Mouse (Mus musculus) intestine, postnatal 0 days (tissue): Measurements from ENCODE around the gene Gtf3c6. TPM values are rescaled to one million over a fixed set of nuclear protein-coding genes. Genes with fewer than 3 reads are reported as not detected.
"Not testable (repeated sequence)": the region's sequence is repeated elsewhere in the genome, so short reads cannot be mapped to it uniquely, and the experiment has no call there.

Experiments used
- ATAC-seq: fragments of 200-750 bp; cut with Nextera tagmentation; 2 replicates; pipeline ENCODE4 v1.8.0; 2017; ENCODE audit warnings: mild to moderate bottlenecking, moderate TSS enrichment, moderate library complexity
- H3K27ac ChIP-seq: fragments of 300-500 bp; sonication (generic); 2 replicates; pipeline ENCODE4 v1.5.1; 2014; ENCODE audit warnings: mild to moderate bottlenecking, low read depth, low read length, moderate library complexity
- H3K27me3 ChIP-seq: fragments of 300-500 bp; sonication (generic); replicated peaks from 2 replicates; pipeline ENCODE4 v1.6.1; 2014; ENCODE audit warnings: low read length, mixed read lengths; ENCODE audit not compliant: control insufficient read depth, insufficient read depth
- H3K36me3 ChIP-seq: fragments of 300-500 bp; sonication (generic); 2 replicates; pipeline ENCODE4 v1.6.1; 2014; ENCODE audit warnings: mild to moderate bottlenecking, moderate library complexity; ENCODE audit not compliant: control insufficient read depth, insufficient read depth
- H3K4me1 ChIP-seq: fragments of 300-500 bp; sonication (generic); replicated peaks from 2 replicates; pipeline ENCODE4 v1.6.1; 2014; ENCODE audit warnings: antibody characterized with exemption, low read length, mixed read lengths; ENCODE audit not compliant: control insufficient read depth, insufficient read depth
- H3K4me2 ChIP-seq: fragments of 300-500 bp; sonication (generic); replicated peaks from 2 replicates; pipeline ENCODE4 v1.6.1; 2014; ENCODE audit warnings: low read depth, mild to moderate bottlenecking, moderate library complexity
- H3K4me3 ChIP-seq: fragments of 300-500 bp; sonication (generic); 2 replicates; pipeline ENCODE4 v1.5.1; 2014; ENCODE audit warnings: low read depth, low read length
- H3K9ac ChIP-seq: fragments of 300-500 bp; sonication (generic); 2 replicates; pipeline ENCODE4 v1.6.1; 2014; ENCODE audit warnings: mild to moderate bottlenecking, low read depth, low read length
- H3K9me3 ChIP-seq: fragments of 300-500 bp; sonication (generic); 2 replicates; pipeline ENCODE4 v1.6.1; 2016; ENCODE audit warnings: mixed run types; ENCODE audit not compliant: control insufficient read depth
- CTCF ChIP-seq: sonication (generic); IDR thresholded peaks from 2 replicates; pipeline ENCODE4 v1.5.1; 2016; ENCODE audit warnings: low read depth, mild to moderate bottlenecking, control low read depth, antibody characterized with exemption, moderate library complexity
- WGBS: fragments of 180-500 bp; shearing (Covaris S2); extraction: QIAGEN DNeasy Blood & Tissue Kit; methylation state at CpG from one replicate; pipeline ENCODE4 v1.1.7; 2014; 5-methylcytosine and 5-hydroxymethylcytosine counted together
- polyA plus RNA-seq: library from polyadenylated mRNA; unstranded; fragments of >200 nt; fragmentation: Nextera tagmentation; extraction: Ambion mirVana; gene quantifications from 2 replicates; pipeline ENCODE4 v1.2.1, GENCODE M21; 2015

Gtf3c6 gene
- polyA plus RNA-seq, result 50.7 and 64.3 TPM in 2 replicates

DNA sequence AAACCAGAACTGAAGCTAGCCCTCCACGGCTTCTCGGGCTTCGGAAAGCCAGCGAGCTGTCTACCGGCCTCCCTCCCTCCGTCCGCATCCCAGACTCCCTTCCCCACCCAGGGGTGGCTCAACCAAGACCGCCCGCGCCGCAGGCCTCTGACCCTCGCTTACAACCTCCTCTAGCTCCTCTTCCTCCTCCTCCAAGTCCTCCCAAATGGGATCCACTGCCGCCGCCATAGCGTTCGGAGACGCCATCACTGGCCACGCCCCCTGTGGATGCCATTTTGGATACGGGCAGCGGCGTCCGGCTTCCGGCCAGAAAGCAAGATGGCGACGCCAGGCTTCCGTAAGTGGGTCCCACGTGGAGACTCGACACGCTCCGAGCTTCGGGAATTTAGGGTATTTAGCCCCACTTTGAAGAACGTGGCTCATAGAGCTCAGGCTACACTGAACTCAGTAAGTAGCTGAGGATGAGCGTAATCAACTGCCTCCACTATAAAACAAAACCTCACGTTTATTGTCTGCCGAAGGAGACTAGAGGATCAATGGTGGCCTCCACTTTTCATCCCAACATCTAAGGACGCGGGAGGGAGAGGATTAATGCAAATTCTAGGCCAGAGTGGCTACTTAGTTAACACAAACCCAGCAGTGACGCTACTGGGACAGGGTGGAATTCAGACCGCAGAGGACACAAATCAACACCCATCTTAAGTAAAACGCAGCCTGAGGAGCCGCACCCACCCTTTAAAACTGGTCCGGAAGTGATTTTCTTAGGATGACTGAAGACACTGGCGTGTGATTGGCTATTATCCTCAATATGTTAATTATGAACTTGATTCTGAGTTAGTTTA, at the start of gene Gtf3c6:
TSS of gene Gtf3c6 (minus strand) at position 695 of the 842 bp plus-strand sequence.
- WGBS, result under 1% methylated on average over 43 of the region's 43 CpGs
- H3K4me2 ChIP-seq, result peak within 1 kb of the TSS; percentile 84
- ATAC-seq, result peak; percentile 77
- no peaks in the 10 kb centered on the region for H3K4me1 ChIP-seq
- no peaks in the 10 kb centered on the region for H3K27me3 ChIP-seq
- H3K27ac ChIP-seq, result peak within 1 kb of the TSS; percentile 86
- H3K9ac ChIP-seq, result peak within 1 kb of the TSS; percentile 76
- H3K36me3 ChIP-seq, result peaks cover 15% of the 10 kb centered on the region
- H3K9me3 ChIP-seq, result no peaks in the 10 kb centered on the region
- peak within 1 kb of the TSS; percentile 95 for H3K4me3 ChIP-seq
- TF ChIP-seq CTCF, result no peak; the same call in 1 of the 2 replicates

- H3K4me1 ChIP-seq, result no peaks in the 10 kb centered on the region
- no peaks in the 10 kb centered on the region for H3K27me3 ChIP-seq
- TF ChIP-seq CTCF, result peak; percentile 45; the same call in 1 of the 2 replicates
- H3K9me3 ChIP-seq, result peaks cover 7% of the 10 kb centered on the region; the same call in 1 of the 2 replicates
- no peak overlapping the region for H3K9ac ChIP-seq
- no peak overlapping the region for H3K4me3 ChIP-seq
- H3K27ac ChIP-seq, result no peak overlapping the region
- H3K4me2 ChIP-seq, result no peak overlapping the region
- ATAC-seq, result no peak
- no peaks in the 10 kb centered on the region for H3K36me3 ChIP-seq
- WGBS, result 92% methylated on average over 1 of the region's 1 CpGs
These were observed 48.1 kb upstream of the Gtf3c6 start for GRCm38 (mm10) chr10:40305989-40306388.

DNA sequence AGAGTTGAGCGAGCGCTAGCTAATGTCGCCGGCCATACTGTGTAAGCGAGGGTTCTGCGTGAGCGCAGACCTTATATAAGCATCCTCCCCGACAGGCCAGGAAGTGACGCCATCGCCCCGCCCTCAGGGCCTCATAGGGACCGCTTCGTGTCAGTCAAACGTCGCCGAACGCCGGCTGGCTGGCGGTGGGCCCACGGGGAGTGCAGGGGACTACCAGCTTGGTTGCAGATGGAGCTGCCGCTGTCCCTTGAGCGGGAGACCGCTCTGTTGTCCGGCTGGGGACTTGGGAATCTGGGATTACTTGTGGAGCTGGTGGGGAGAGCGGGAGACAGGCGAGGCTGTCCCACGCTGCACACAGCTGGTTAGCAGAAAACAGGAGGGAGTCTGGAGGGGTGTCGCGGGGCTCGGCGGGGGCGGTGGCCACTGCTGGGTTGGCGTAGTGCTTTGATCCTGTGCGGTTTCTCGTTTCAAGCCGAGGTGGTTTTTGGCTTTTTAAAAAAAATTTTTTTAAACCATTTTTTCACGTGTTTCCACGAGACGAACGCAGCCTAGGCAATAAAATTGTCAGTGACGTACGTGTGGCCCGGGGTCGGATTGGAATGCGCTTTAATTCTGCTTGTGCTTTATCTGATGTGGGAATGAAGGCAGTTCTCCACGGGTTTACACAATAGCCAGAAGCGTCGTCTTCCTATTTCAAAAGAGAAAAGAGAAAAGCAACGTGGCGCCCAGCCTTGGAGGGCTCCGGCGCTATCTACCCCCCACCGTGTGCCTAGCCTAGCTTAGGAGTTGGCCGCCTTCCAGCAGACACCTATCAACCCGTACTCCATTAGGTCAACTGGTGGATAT, 44.5 kb upstream of the Gtf3c6 start, which contains the start of gene Amd1:
TSS of gene Amd1 (minus strand) at position 47 of the 846 bp plus-strand sequence.
- Histone ChIP-seq H3K36me3 (no peaks in the 10 kb centered on the region), H3K27ac (peak within 1 kb of the TSS; percentile 89), H3K4me3 (peak within 1 kb of the TSS; percentile 85), H3K9ac (peak within 1 kb of the TSS; percentile 90), H3K27me3 (no peaks in the 10 kb centered on the region), H3K4me2 (peak within 1 kb of the TSS; percentile 95), H3K4me1 (no peaks in the 10 kb centered on the region; the same call in 1 of the 2 replicates), H3K9me3 (peaks cover 7% of the 10 kb centered on the region; the same call in 1 of the 2 replicates)
- under 1% methylated on average over 55 of the region's 55 CpGs for WGBS
- ATAC-seq, result peak; percentile 92
- TF ChIP-seq CTCF, result no peak

DNA sequence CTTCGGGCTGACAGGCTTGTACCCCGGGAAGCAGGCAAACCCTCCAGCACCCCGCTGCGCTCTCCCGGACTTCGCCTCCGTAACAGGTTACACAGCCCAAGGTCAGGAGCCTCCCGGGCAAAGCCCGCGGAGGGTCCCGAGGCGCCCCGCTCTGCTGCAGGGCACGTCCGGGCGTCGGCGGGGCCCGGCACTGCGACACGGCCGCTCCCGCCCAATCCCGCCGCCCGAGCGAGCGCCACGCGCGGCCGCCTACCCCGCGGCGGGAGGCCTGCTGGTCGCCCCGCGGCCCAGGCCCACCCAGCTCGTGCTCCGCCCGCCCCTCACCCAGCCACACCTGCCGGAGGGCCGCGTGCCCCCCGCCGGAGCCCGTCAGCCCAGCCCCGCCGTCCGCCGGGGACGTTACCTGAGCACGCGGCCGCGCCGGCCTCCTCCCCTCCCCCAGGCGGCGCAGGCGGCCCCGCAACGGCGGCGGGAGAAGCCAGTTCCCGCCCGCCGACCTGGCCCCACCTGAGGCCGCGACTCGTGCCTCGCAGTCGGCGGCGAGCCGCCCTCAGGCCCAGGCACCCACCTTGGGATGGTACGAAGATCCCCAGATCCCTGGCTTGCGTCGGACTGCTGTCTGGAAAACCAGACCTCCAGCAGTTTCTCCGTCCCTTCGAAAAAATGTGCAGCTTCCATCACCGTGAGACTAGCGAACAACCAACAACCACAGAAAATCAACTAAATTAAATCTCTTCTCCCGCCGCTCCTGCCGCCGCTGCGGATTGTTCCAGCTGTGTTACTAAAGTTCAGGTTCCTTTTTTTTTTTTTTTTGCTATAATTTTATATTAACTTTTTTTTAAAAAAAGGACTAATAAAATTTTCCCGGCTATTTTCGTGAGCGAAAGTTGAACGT, 43.5 kb upstream of the Gtf3c6 start:
- peak; percentile 37 for ATAC-seq
- H3K9ac ChIP-seq, result peak overlapping the region; percentile 90
- not testable (repeated sequence) for H3K27me3 ChIP-seq, H3K4me1 ChIP-seq, H3K36me3 ChIP-seq, H3K9me3 ChIP-seq
- peak overlapping the region; percentile 95 for H3K4me2 ChIP-seq
- peak overlapping the region; percentile 89 for H3K27ac ChIP-seq
- peak overlapping the region; percentile 85 for H3K4me3 ChIP-seq
- whole genome bisulfite sequencing, result under 1% methylated on average over 68 of the region's 91 CpGs

DNA sequence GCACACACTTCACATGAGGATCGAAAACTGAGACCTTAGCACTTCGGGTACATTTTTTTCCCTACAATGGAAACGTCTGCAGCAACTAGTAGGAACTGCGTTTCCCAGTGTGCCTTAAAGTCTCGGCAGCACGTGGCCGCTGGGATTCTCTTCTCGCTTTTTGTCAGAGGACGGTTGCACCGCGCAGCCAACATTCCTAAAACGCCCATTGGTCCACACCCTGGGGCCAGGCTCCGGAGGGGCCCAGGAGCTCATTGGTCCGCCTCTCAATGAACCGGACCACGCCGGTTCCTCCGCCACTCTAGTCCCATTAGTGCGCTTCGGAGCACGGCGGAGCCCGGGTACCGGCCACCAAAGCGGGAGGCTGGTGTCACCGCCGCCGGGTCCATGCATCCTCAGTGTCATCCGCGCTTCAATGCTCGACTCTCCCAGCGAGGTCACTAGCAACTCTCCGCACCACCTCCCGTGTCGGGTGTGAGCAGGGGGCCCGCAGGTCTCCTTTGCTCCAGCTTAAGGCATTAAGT, 42.8 kb upstream of the Gtf3c6 start:
- Histone ChIP-seq H3K9me3 (no peaks in the 10 kb centered on the region), H3K9ac (peak overlapping the region; percentile 90), H3K27me3 (no peaks in the 10 kb centered on the region), H3K4me1 (no peaks in the 10 kb centered on the region; the same call in 1 of the 2 replicates), H3K27ac (peak overlapping the region; percentile 89), H3K36me3 (no peaks in the 10 kb centered on the region), H3K4me3 (peak overlapping the region; percentile 85), H3K4me2 (peak overlapping the region; percentile 95)
- peak; percentile 86 for ATAC-seq
- TF ChIP-seq CTCF, result no peak
- WGBS, result under 1% methylated on average over 36 of the region's 36 CpGs
